Mouse (Mus musculus) kidney, postnatal 0 days (tissue): Measurements from ENCODE around the gene Nfix. TPM values are rescaled to one million over a fixed set of nuclear protein-coding genes. Genes with fewer than 3 reads are reported as not detected.
A peak's percentile ranks its signal among the peaks of the same experiment; 100 is the strongest.

ENCODE experiments used
- ATAC-seq: fragments of 200-750 bp; cut with Nextera tagmentation; replicated peaks from 2 replicates; pipeline ENCODE4 v1.8.0; 2017; ENCODE audit warnings: low read depth, moderate number of reproducible peaks, moderate TSS enrichment, moderate library complexity; ENCODE audit not compliant: low FRiP score
- DNase-seq: peaks from one replicate; pipeline ENCODE4 v3.0.0-alpha.2; 2016; ENCODE audit warnings: low spot score
- H3K27ac ChIP-seq: fragments of 300-500 bp; sonication (generic); 2 replicates; pipeline ENCODE4 v1.5.1; 2014; ENCODE audit warnings: mild to moderate bottlenecking
- H3K27me3 ChIP-seq: fragments of 300-500 bp; sonication (generic); 2 replicates; pipeline ENCODE4 v1.6.1; 2014; ENCODE audit warnings: low read length, mixed read lengths; ENCODE audit not compliant: insufficient read depth
- H3K36me3 ChIP-seq: fragments of 300-500 bp; sonication (generic); 2 replicates; pipeline ENCODE4 v1.6.1; 2014; ENCODE audit warnings: low read length, mixed read lengths; ENCODE audit not compliant: insufficient read depth
- H3K4me1 ChIP-seq: fragments of 300-500 bp; sonication (generic); replicated peaks from 2 replicates; pipeline ENCODE4 v1.6.1; 2014; ENCODE audit warnings: antibody characterized with exemption, low read length, mixed read lengths; ENCODE audit not compliant: insufficient read depth
- H3K4me2 ChIP-seq: fragments of 300-500 bp; sonication (generic); 2 replicates; pipeline ENCODE4 v1.6.1; 2014; ENCODE audit warnings: mild to moderate bottlenecking, low read length, moderate library complexity, mixed read lengths
- H3K4me3 ChIP-seq: fragments of 300-500 bp; sonication (generic); replicated peaks from 2 replicates; pipeline ENCODE4 v1.5.1; 2014; ENCODE audit warnings: low read depth, low read length
- H3K9ac ChIP-seq: fragments of 300-500 bp; sonication (generic); 2 replicates; pipeline ENCODE4 v1.6.1; 2014; ENCODE audit warnings: low read depth, low read length
- H3K9me3 ChIP-seq: fragments of 300-500 bp; sonication (generic); replicated peaks from 2 replicates; pipeline ENCODE4 v1.6.1; 2016; ENCODE audit warnings: low read length, inconsistent platforms, mixed read lengths
- CTCF ChIP-seq: IDR thresholded peaks from 2 replicates; pipeline ENCODE4 v1.5.1; 2016; ENCODE audit warnings: antibody characterized with exemption, low read depth, mild to moderate bottlenecking, moderate library complexity
- WGBS: fragments of 180-500 bp; shearing (Covaris S2); extraction: QIAGEN DNeasy Blood & Tissue Kit; methylation state at CpG from one replicate; pipeline ENCODE4 v1.1.7; 2014; 5-methylcytosine and 5-hydroxymethylcytosine counted together
- polyA plus RNA-seq: library from polyadenylated mRNA; unstranded; fragments of >200 nt; fragmentation: Nextera tagmentation; extraction: Ambion mirVana; gene quantifications from 2 replicates; pipeline ENCODE4 v1.2.1, GENCODE M21; 2015

Nfix gene
- polyA plus RNA-seq, 1 experiment from 2014 or later, result 21.1 TPM

DNA sequence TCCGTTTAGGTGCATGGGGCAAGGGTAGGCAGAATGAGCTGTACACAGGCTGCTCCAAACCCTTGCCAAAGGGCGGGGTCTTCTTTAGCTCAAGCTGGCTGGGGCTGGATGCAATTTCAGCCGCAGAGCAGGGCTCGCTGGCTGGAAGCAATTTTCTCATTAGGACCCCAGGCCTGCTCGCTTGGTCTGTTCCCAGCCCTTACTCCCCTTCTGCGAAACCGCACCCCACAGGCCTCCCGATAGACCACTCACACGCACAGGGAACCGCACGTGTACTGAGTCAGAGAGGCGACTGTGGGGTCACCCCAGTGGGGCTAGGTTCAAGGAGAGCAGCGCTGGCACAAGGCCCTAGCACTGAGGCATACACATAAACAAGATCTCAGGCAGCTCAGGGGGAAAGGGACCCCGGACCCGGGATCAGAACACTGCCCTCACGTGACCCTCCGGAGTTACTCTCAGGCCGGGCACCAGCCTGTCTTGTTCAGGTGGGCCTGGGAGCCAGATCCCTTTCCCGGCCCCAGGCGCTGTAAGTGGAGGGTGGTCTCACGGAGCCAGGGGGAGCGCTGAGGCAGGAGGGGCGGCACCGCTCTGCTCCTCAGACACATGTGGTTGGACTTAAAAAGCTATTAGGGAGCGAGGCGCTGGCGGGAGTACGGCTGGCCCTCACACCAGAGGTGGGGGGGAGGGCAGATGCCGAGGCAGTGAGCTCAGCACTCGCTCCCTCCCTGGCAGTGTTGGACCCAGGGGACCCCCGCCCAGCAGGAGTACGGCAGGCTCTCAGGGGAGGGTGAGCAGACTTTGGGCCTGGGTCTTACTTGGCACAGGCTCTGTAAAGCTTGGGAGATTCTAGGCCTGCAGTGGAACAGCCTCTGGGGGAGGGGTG, 57.7 kb downstream of the Nfix start:
- DNase-seq (peak; percentile 50), ATAC-seq (no peak; the same call in 1 of the 2 replicates)
- Histone ChIP-seq H3K9ac (peak overlapping the region; percentile 10; the same call in 1 of the 2 replicates), H3K27me3 (0 out of 2 replicates have a peak, but pooled peaks cover 3% of the 10 kb centered on the region), H3K4me1 (peaks cover 29% of the 10 kb centered on the region), H3K4me2 (peak overlapping the region; percentile 23; the same call in 1 of the 2 replicates), H3K36me3 (no peaks in the 10 kb centered on the region), H3K4me3 (no peak overlapping the region), H3K9me3 (no peaks in the 10 kb centered on the region), H3K27ac (0 out of 2 replicates have a peak overlapping the region, but pooled peaks have one; percentile 2)
- WGBS, result 21% methylated on average over 32 of the region's 32 CpGs
- no peak for TF ChIP-seq CTCF

DNA sequence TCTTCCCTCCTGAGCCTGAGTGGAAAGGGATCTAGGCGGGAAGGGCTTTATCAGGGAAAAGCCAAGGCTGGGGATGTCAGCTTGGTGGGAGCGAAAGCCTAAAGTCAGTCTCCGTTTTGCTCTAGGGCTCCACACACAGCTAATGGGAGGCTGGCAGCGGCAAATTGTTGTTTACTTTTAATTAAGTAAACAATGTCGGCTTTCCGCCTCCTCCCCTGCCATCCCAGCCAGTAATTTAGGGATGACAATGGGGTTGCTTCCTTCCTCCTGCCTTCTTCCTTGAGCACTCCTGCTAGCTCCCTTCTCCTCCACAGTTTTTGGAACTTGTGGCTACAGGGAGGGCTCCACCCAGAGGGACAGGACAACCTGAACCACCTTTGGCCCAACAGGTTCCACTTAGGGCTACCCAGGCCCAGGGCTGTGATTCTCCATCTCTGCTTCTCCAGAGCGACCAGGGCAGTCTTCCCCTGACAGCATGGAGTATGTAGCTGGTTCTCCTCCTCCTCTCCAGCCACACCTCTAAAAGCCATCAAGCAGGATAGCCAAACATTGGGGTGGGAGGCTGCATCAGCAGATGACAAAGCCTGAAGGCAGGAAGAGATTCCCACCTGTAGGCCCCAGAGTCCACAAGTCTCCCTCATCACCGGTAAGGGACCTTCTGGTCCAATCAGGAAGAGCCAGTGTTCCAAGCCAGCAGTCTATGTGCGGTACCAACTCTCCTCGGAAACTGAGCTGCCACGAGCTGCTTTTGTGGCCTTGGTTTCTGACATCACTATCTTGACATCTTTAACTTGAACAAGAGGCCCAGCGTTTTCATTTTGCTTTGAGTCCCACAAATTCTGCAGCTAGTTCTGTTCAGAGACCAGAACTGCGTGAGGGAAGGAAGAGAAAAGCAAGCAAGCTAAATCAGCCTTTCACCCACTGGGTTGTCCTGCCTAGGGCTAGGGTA, 59.0 kb downstream of the Nfix start:
- Histone ChIP-seq H3K27ac (peak overlapping the region; percentile 5; the same call in 1 of the 2 replicates), H3K4me1 (peaks cover 29% of the 10 kb centered on the region), H3K4me3 (no peak overlapping the region), H3K9ac (no peak overlapping the region), H3K27me3 (no peaks in the 10 kb centered on the region), H3K36me3 (no peaks in the 10 kb centered on the region), H3K4me2 (no peak overlapping the region), H3K9me3 (no peaks in the 10 kb centered on the region)
- TF ChIP-seq CTCF, result no peak
- DNase-seq (no peak), ATAC-seq (no peak)
- WGBS, result 49% methylated on average over 13 of the region's 13 CpGs

DNA sequence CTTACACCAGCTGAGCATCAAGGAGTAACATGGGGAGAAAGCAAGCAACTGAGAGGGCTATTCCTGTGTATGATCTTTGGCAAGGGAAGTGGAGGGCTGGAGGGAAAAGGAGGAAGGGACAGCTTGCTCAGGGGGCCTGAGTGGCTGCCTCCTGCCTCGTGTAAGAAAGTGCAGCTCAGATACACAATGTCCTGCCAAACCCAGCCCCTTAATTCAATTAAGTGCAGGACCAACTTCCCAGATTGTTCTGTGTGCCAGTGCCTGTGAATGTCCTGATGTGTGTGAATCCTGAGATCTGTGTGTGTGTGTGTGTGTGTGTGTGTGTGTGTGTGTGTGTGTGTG, 60.8 kb downstream of the Nfix start:
- no peak overlapping the region for H3K27ac ChIP-seq
- no peak overlapping the region for H3K4me3 ChIP-seq
- 13% methylated on average over 1 of the region's 1 CpGs for WGBS
- peaks cover 24% of the 10 kb centered on the region for H3K4me1 ChIP-seq
- no peak overlapping the region for H3K9ac ChIP-seq
- TF ChIP-seq CTCF, result no peak
- no peaks in the 10 kb centered on the region for H3K36me3 ChIP-seq
- no peaks in the 10 kb centered on the region for H3K27me3 ChIP-seq
- no peaks in the 10 kb centered on the region for H3K9me3 ChIP-seq
- H3K4me2 ChIP-seq, result no peak overlapping the region
- no peak for ATAC-seq
- no peak for DNase-seq

DNA sequence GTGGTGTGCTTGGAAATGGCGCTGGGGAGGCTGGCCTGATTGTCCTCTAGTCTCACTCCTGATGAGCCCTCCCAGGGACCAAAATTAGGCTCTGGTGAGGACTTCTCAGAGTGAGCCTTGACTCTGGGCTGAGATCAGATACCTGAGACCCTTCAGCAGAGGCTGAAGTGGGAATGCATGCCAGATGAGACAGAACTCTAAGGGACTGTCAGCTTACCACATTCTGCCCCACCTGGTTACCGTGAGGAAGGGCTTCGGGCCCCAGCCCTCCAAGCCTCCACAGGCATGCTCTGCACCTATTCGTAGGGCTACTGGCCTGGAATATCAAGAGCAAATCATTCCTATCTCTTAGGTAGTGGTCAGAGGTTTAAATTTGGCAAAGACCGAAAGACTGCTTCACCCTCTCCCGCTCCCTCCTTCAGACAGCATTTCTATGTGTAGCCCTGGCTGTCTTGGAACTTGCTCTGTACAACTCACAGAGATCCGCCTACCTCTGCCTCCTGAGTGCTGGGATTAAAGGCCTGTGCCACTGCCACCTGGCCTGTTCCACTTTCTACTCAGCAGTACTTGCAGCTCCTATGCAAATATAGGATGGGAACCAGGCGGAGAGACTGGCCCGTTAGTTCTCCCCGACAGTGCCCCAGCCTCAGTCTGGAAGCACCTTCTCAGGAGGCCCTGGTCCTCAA, 61.3 kb downstream of the Nfix start:
- Histone ChIP-seq H3K4me3 (no peak overlapping the region), H3K9me3 (no peaks in the 10 kb centered on the region), H3K27me3 (no peaks in the 10 kb centered on the region), H3K9ac (no peak overlapping the region), H3K4me1 (peaks cover 19% of the 10 kb centered on the region), H3K27ac (no peak overlapping the region), H3K36me3 (no peaks in the 10 kb centered on the region), H3K4me2 (no peak overlapping the region)
- TF ChIP-seq CTCF, result no peak
- WGBS, result 63% methylated on average over 10 of the region's 10 CpGs
- DNase-seq (no peak), ATAC-seq (no peak)

DNA sequence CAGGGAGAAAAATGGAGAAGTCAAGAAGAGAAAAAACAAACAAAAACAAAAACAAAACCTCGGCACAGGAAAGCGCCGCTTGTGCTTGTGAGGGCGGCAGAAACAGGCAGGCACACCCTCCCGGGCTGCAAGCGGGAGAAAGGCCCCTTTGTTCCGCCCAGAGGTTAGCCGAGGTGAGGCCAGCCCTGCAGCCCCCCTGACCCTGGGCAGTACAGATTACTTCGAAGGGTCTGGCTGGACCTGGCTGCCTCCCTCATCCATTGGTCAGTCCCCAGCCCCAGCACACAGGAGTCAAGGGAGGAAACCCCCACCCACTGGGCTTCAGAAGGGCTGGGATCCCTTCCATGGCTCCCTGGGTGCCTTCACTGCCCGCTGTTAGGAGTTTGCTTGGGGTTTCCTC, 61.9 kb downstream of the Nfix start:
- 24% methylated on average over 10 of the region's 10 CpGs for WGBS
- no peak overlapping the region for H3K4me2 ChIP-seq
- no peak overlapping the region for H3K9ac ChIP-seq
- H3K4me3 ChIP-seq, result no peak overlapping the region
- peaks cover 15% of the 10 kb centered on the region for H3K4me1 ChIP-seq
- DNase-seq, result no peak
- no peak for ATAC-seq
- no peaks in the 10 kb centered on the region for H3K9me3 ChIP-seq
- TF ChIP-seq CTCF, result no peak
- no peaks in the 10 kb centered on the region for H3K27me3 ChIP-seq
- H3K27ac ChIP-seq, result no peak overlapping the region
- no peaks in the 10 kb centered on the region for H3K36me3 ChIP-seq
